Mouse (Mus musculus): Measurements from ENCODE around the gene Polq. TPM values are rescaled to one million over a fixed set of nuclear protein-coding genes. Genes with fewer than 3 reads are reported as not detected.

Polq gene
- total RNA-seq (2012; rRNA removed) = 15.1 and 17.2 TPM in 2 replicates
- polyA plus RNA-seq (2012; ENCODE audit: insufficient read depth in 1 of 2, insufficient read length in 2 of 2, low read depth in 1 of 2, low replicate concordance in 2 of 2, missing spikeins in 1 of 2) = 10 to 100 TPM in 1 of 2 experiments, not detected in 1; 13.6 TPM

DNA sequence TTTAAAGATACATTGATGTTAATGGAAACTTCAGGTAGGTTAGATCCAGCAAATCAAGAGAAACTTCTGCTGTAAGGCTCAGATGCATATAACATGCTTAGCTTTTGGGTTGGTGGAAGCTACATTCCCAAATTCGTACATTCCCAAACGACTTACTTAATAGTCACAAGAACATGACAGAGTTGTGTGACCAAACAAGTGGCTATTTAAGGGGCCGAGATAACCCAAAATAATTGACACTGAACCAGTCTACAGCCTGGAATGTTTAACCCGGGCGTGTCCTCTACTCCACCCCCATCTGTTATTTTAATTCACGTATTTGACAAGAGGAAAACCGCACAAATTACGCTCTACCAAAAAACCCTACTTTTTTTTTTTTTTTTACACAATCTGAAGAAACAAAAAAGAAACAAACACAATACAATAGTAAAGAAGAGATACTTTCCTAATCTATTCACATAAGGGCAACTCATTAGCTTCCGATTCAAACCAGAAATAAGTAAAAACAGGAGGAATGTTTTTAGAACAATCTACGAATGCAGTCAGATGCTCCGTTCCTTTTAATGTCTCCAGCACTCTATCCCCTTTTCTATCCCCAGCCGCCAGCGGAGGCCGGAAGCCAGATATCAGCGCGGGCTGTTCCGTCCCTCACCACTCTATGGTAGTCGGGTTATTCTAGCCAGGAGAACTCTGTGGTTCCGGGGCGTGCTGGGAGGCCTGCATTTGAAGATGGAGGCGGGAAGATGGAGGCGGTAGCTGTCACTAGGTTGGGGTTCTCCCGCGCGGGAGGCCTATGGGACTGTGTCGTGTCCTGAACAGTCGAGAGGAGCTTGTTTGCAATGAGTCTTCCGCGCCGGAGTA, at the start of gene Polq:
Gene Polq, plus strand, starts transcription at position 726 of the 861 bp plus-strand sequence.
- peaks cover 16% of the 10 kb centered on the region for H3K79me2 ChIP-seq (ENCODE audit: control insufficient read depth, insufficient read depth, low read length, poor library complexity)
- peaks cover 0 to 11% of the 10 kb centered on the region in 2 experiments; a peak in 1 of 4 replicates for H3K4me1 ChIP-seq (ENCODE audit: control insufficient read depth in 1 of 2, insufficient read depth in 2 of 2, low read length in 2 of 2)
- no peaks in the 10 kb centered on the region; a peak in 1 of 4 replicates for H3K27me3 ChIP-seq (ENCODE audit: control insufficient read depth in 1 of 2, insufficient read depth in 2 of 2, low read length in 2 of 2)
- H3K4me3 ChIP-seq (ENCODE audit: control insufficient read depth in 1 of 2, insufficient read depth in 1 of 2, low read depth in 2 of 2, low read length in 2 of 2) = peak within 1 kb of the TSS; percentile 69 to 97
- peak; percentile 96 for DNase-seq (ENCODE audit: low read depth, low spot score)
- peak within 1 kb of the TSS; percentile 28 for H3K27ac ChIP-seq (ENCODE audit: control insufficient read depth, low read depth, low read length)
- peaks cover 2 to 11% of the 10 kb centered on the region in 2 experiments; a peak in 3 of 4 replicates for H3K36me3 ChIP-seq (ENCODE audit: control insufficient read depth in 1 of 2, insufficient read depth in 2 of 2, low read length in 2 of 2)
- no peaks in the 10 kb centered on the region for H3K9me3 ChIP-seq (replicated peaks; ENCODE audit: insufficient read depth, low read length)
- H3K9ac ChIP-seq (ENCODE audit: control insufficient read depth, low read depth, low read length, poor library complexity, severe bottlenecking) = peak within 1 kb of the TSS; percentile 92
- TF ChIP-seq TBP (IDR thresholded peaks at IDR 0.05; ENCODE audit: low read depth, low read length) = peak; percentile 92
- TF ChIP-seq GABPA (IDR thresholded peaks at IDR 0.05; ENCODE audit: low read depth, low read length) = peak; percentile 60; the same call in 1 of the 2 replicates
- no peak for TF ChIP-seq MAFK (IDR thresholded peaks at IDR 0.05; ENCODE audit: borderline replicate concordance, low read depth, low read length)
- peak; percentile 75 for TF ChIP-seq NELFE (IDR thresholded peaks at IDR 0.05; ENCODE audit: low read depth, low read length)
- no peak for TF ChIP-seq CTCF (IDR thresholded peaks at IDR 0.05 in 2 of 3, conservative IDR thresholded peaks at IDR 0.05 in 1 of 3; ENCODE audit: control insufficient read depth in 1 of 3, insufficient read depth in 1 of 3, low read depth in 2 of 3, low read length in 3 of 3, poor library complexity in 1 of 3, severe bottlenecking in 1 of 3)
- TF ChIP-seq RAD21 (IDR thresholded peaks at IDR 0.05; ENCODE audit: low read depth, low read length) = no peak
- TF ChIP-seq USF2 (IDR thresholded peaks at IDR 0.05; ENCODE audit: borderline replicate concordance in 1 of 2, insufficient read depth in 1 of 2, low read depth in 1 of 2, low read length in 2 of 2) = no peak
- TF ChIP-seq BHLHE40 (IDR thresholded peaks at IDR 0.05; ENCODE audit: borderline replicate concordance, low read depth, low read length) = no peak
- peak; percentile 84 for TF ChIP-seq TCF12 (IDR thresholded peaks at IDR 0.05; ENCODE audit: low read depth, low read length)
- TF ChIP-seq ZMIZ1 (IDR thresholded peaks at IDR 0.05; ENCODE audit: low read depth, low read length) = no peak
- TF ChIP-seq ZC3H11A (IDR thresholded peaks at IDR 0.05; ENCODE audit: low read depth, low read length) = no peak
- peak; percentile 99 for TF ChIP-seq SIN3A (IDR thresholded peaks at IDR 0.05; ENCODE audit: low read length)
- TF ChIP-seq MYC (IDR thresholded peaks at IDR 0.05; ENCODE audit: low read depth, low read length) = no peak
- no peak for TF ChIP-seq UBTF (IDR thresholded peaks at IDR 0.05; ENCODE audit: borderline replicate concordance, insufficient read depth, low read depth, low read length)
- TF ChIP-seq TAL1 (IDR thresholded peaks at IDR 0.05; ENCODE audit: low read length) = no peak
- TF ChIP-seq EP300 (IDR thresholded peaks at IDR 0.05; ENCODE audit: low read depth in 1 of 2, low read length in 2 of 2) = peak in 1 of 2 experiments; percentile 27; a peak in 1 of 4 replicates
- peak; percentile 99 for TF ChIP-seq ELF1 (IDR thresholded peaks at IDR 0.05; ENCODE audit: low read depth, low read length)
- no peak for TF ChIP-seq CHD2 (IDR thresholded peaks at IDR 0.05; ENCODE audit: low read length)
- TF ChIP-seq ETS1 (IDR thresholded peaks at IDR 0.05; ENCODE audit: low read depth, low read length) = peak; percentile 56
- TF ChIP-seq RCOR1 (IDR thresholded peaks at IDR 0.05; ENCODE audit: low read depth, low read length) = no peak
- TF ChIP-seq JUND (IDR thresholded peaks at IDR 0.05; ENCODE audit: low read depth, low read length) = no peak
- no peak for TF ChIP-seq CHD1 (IDR thresholded peaks at IDR 0.05; ENCODE audit: low read depth, low read length)
- TF ChIP-seq E2F4 (IDR thresholded peaks at IDR 0.05; ENCODE audit: borderline replicate concordance, low read depth, low read length) = peak; percentile 90; the same call in 1 of the 2 replicates
- no peak for TF ChIP-seq NRF1 (IDR thresholded peaks at IDR 0.05; ENCODE audit: insufficient read depth, low read depth, low read length, poor library complexity, severe bottlenecking)
- no peak; the same call in 1 of the 2 replicates for TF ChIP-seq MAZ (IDR thresholded peaks at IDR 0.05; ENCODE audit: low read depth, low read length)
- peak; percentile 79 to 87 for TF ChIP-seq POLR2A (IDR thresholded peaks at IDR 0.05; ENCODE audit: control insufficient read depth in 1 of 2, insufficient read depth in 1 of 2, low read depth in 1 of 2, low read length in 2 of 2, poor library complexity in 1 of 2)
- no peak for TF ChIP-seq MEF2A (IDR thresholded peaks at IDR 0.05; ENCODE audit: extremely low read depth, insufficient replicate concordance, low read depth, low read length, poor library complexity, severe bottlenecking)
- TF ChIP-seq POLR2AphosphoS5 (IDR thresholded peaks at IDR 0.05; ENCODE audit: borderline replicate concordance, low read depth, low read length) = no peak
- no peak for TF ChIP-seq POLR2AphosphoS2 (IDR thresholded peaks at IDR 0.05; ENCODE audit: low read length)
- no peak for TF ChIP-seq ZKSCAN1 (IDR thresholded peaks at IDR 0.05; ENCODE audit: low read depth, low read length)
- TF ChIP-seq MXI1 (IDR thresholded peaks at IDR 0.05; ENCODE audit: low read depth, low read length) = peak; percentile 85
- peak; percentile 78 for TF ChIP-seq ZNF384 (IDR thresholded peaks at IDR 0.05; ENCODE audit: low read depth, low read length)
- TF ChIP-seq KAT2A (conservative IDR thresholded peaks at IDR 0.05; ENCODE audit: low read depth, low read length) = peak; percentile 77; the same call in 1 of the 2 replicates
- peak; percentile 97 for TF ChIP-seq HCFC1 (IDR thresholded peaks at IDR 0.05; ENCODE audit: low read depth, low read length)
